In genomic region chr19:6830556-6831316, GRCm38 (mm10) we compare ENCODE assay signal across 10 mouse cellular contexts. TPM values are rescaled to one million over a fixed set of nuclear protein-coding genes. Genes with fewer than 3 reads are reported as not detected.
DNase-seq lines count a peak whose midpoint lies in the region; ATAC-seq lines count a peak whose summit lies in the region.
"Had no signal": no experiment of that assay in that cellular context is flagged by ENCODE, and none has a peak within 500 bp of the region (broad histone marks: within the 10 kb centered on the region; RNA-seq: fewer than 3 reads in every experiment).

No protein-coding gene starts in this region.

- H3K27me3 ChIP-seq in kidney, embryonic 16.5 days (ENCODE audit: insufficient read depth, low read length), result peaks cover 40% of the 10 kb centered on the region
- H3K27me3 ChIP-seq in embryonic facial prominence, embryonic 12.5 days, result peaks cover 63% of the 10 kb centered on the region
- H3K27me3 ChIP-seq in hindbrain, embryonic 11.5 days (ENCODE audit: control insufficient read depth, insufficient read depth, low read length), result peaks cover 39% of the 10 kb centered on the region
- peaks cover 19% of the 10 kb centered on the region for H3K27me3 ChIP-seq in midbrain, embryonic 16.5 days (ENCODE audit: control insufficient read depth, insufficient read depth, low read depth, low read length)
- H3K27me3 ChIP-seq: Patski had no signal

- 23% methylated on average over 38 of the region's 38 CpGs for whole genome bisulfite sequencing in kidney, embryonic 16.5 days
- 4% methylated on average over 38 of the region's 38 CpGs for WGBS in embryonic facial prominence, embryonic 12.5 days
- 3% methylated on average over 35 of the region's 38 CpGs for WGBS in hindbrain, embryonic 11.5 days
- WGBS in midbrain, embryonic 16.5 days, result 4% methylated on average over 38 of the region's 38 CpGs

- H3K4me1 ChIP-seq in kidney, embryonic 16.5 days (ENCODE audit: insufficient read depth, low read length), result peaks cover 19% of the 10 kb centered on the region
- H3K4me1 ChIP-seq in embryonic facial prominence, embryonic 12.5 days, result peaks cover 18% of the 10 kb centered on the region; the same call in 1 of the 2 replicates
- H3K4me1 ChIP-seq in hindbrain, embryonic 11.5 days (replicated peaks; ENCODE audit: control insufficient read depth, insufficient read depth, low read length), result peaks cover 12% of the 10 kb centered on the region; the same call in 1 of the 2 replicates
- H3K4me1 ChIP-seq in midbrain, embryonic 16.5 days (ENCODE audit: control insufficient read depth, insufficient read depth, low read length), result peaks cover 6% of the 10 kb centered on the region; the same call in 1 of the 2 replicates

- no peak for DNase-seq in kidney, adult 8-10 months
- peak; percentile 63 for DNase-seq in hindbrain, embryonic 11.5 days (ENCODE audit: low spot score)
- DNase-seq in cerebellum, adult 9-11 months, result no peak
- no peak for DNase-seq in thymus, adult 18-20 months
- DNase-seq in cerebellum, postnatal 14 days, result no peak
- DNase-seq: gastrocnemius, adult 2 months had no signal

- peak overlapping the region; percentile 43 for H3K4me2 ChIP-seq in kidney, embryonic 16.5 days (replicated peaks; ENCODE audit: low read depth, low read length)
- H3K4me2 ChIP-seq in embryonic facial prominence, embryonic 12.5 days (replicated peaks), result peak overlapping the region; percentile 47
- peak overlapping the region; percentile 63 for H3K4me2 ChIP-seq in hindbrain, embryonic 11.5 days (replicated peaks; ENCODE audit: low read depth, low read length)
- H3K4me2 ChIP-seq in midbrain, embryonic 16.5 days (ENCODE audit: low read length), result peak overlapping the region; percentile 79

- no peak for ATAC-seq in kidney, embryonic 16.5 days (ENCODE audit: low FRiP score, low TSS enrichment)
- ATAC-seq in embryonic facial prominence, embryonic 12.5 days (ENCODE audit: insufficient number of reproducible peaks, insufficient read depth, low FRiP score, low TSS enrichment), result no peak
- 0 out of 2 replicates have a peak, but pooled peaks have one; percentile 7 for ATAC-seq in hindbrain, embryonic 11.5 days (ENCODE audit: low FRiP score)
- ATAC-seq in midbrain, embryonic 16.5 days, result peak; percentile 47; the same call in 1 of the 2 replicates
- ATAC-seq: Patski had no signal

- H3K9me3 ChIP-seq in kidney, embryonic 16.5 days (ENCODE audit: low read length), result no peaks in the 10 kb centered on the region
- H3K9me3 ChIP-seq in embryonic facial prominence, embryonic 12.5 days, result no peaks in the 10 kb centered on the region
- H3K9me3 ChIP-seq in hindbrain, embryonic 11.5 days (ENCODE audit: control insufficient read depth, low read length), result no peaks in the 10 kb centered on the region
- H3K9me3 ChIP-seq in midbrain, embryonic 16.5 days (replicated peaks; ENCODE audit: control insufficient read depth, low read length, poor library complexity, severe bottlenecking), result no peaks in the 10 kb centered on the region

- peak overlapping the region; percentile 27 for H3K4me3 ChIP-seq in kidney, embryonic 16.5 days (ENCODE audit: low read length)
- H3K4me3 ChIP-seq in embryonic facial prominence, embryonic 12.5 days, result peak overlapping the region; percentile 26
- peak overlapping the region; percentile 25 for H3K4me3 ChIP-seq in hindbrain, embryonic 11.5 days (ENCODE audit: low read depth, low read length)
- H3K4me3 ChIP-seq in midbrain, embryonic 16.5 days (ENCODE audit: low read depth, low read length), result peak overlapping the region; percentile 38
- H3K4me3 ChIP-seq: gastrocnemius, adult 2 months had no signal

- H3K36me3 ChIP-seq in kidney, embryonic 16.5 days (ENCODE audit: insufficient read depth, low read length), result peaks cover 21% of the 10 kb centered on the region
- H3K36me3 ChIP-seq in embryonic facial prominence, embryonic 12.5 days, result 0 out of 2 replicates have a peak, but pooled peaks cover 3% of the 10 kb centered on the region
- H3K36me3 ChIP-seq in hindbrain, embryonic 11.5 days (ENCODE audit: control insufficient read depth, insufficient read depth, low read length), result no peaks in the 10 kb centered on the region
- H3K36me3 ChIP-seq in midbrain, embryonic 16.5 days (ENCODE audit: control insufficient read depth, insufficient read depth, low read length), result no peaks in the 10 kb centered on the region

- H3K9ac ChIP-seq in kidney, embryonic 16.5 days (replicated peaks; ENCODE audit: low read length), result no peak overlapping the region
- no peak overlapping the region for H3K9ac ChIP-seq in embryonic facial prominence, embryonic 12.5 days
- no peak overlapping the region; the same call in 1 of the 2 replicates for H3K9ac ChIP-seq in hindbrain, embryonic 11.5 days (ENCODE audit: low read depth, low read length)
- H3K9ac ChIP-seq in midbrain, embryonic 16.5 days (ENCODE audit: low read depth, low read length), result peak overlapping the region; percentile 53

- H3K27ac ChIP-seq in kidney, embryonic 16.5 days (ENCODE audit: low read length), result no peak overlapping the region
- no peak overlapping the region for H3K27ac ChIP-seq in embryonic facial prominence, embryonic 12.5 days
- H3K27ac ChIP-seq in hindbrain, embryonic 11.5 days (ENCODE audit: low read depth, low read length), result no peak overlapping the region
- no peak overlapping the region for H3K27ac ChIP-seq in midbrain, embryonic 16.5 days (ENCODE audit: low read length)
- H3K27ac ChIP-seq: gastrocnemius, adult 2 months had no signal

RNA-seq across cellular contexts. Expression of gene Rps6ka4, which starts 9.7 kb away (rescaled TPM):
- 27.1 and 28.3 TPM in 2 replicates for polyA plus RNA-seq in kidney, embryonic 16.5 days (2015; fragmentation: Nextera tagmentation; extraction: Ambion mirVana)
- polyA plus RNA-seq in embryonic facial prominence, embryonic 12.5 days (2016; fragmentation: Nextera tagmentation; extraction: Ambion mirVana), result 17.8 and 19.5 TPM in 2 replicates
- 5.2 and 5.8 TPM in 2 replicates for polyA plus RNA-seq in hindbrain, embryonic 11.5 days (2014; fragmentation: Nextera tagmentation; extraction: Ambion mirVana)
- polyA plus RNA-seq in midbrain, embryonic 16.5 days (2015; fragmentation: Nextera tagmentation; extraction: Ambion mirVana), result 10.1 and 14.6 TPM in 2 replicates

RNA-seq across cellular contexts. Expression of gene Ccdc88b, which starts 27.3 kb away (rescaled TPM):
- polyA plus RNA-seq in kidney, embryonic 16.5 days (2015; fragmentation: Nextera tagmentation; extraction: Ambion mirVana), result 0.74 and 0.75 TPM in 2 replicates
- 0.69 and 0.70 TPM in 2 replicates for polyA plus RNA-seq in embryonic facial prominence, embryonic 12.5 days (2016; fragmentation: Nextera tagmentation; extraction: Ambion mirVana)
- 0.42 and 0.74 TPM in 2 replicates for polyA plus RNA-seq in hindbrain, embryonic 11.5 days (2014; fragmentation: Nextera tagmentation; extraction: Ambion mirVana)
- polyA plus RNA-seq in midbrain, embryonic 16.5 days (2015; fragmentation: Nextera tagmentation; extraction: Ambion mirVana), result 0.27 and 0.55 TPM in 2 replicates

Comparison
In these comparisons a context has a peak if more than half of its experiments do, and no peak if none do; other contexts are left out.
1. ATAC-seq: peak in hindbrain, embryonic 11.5 days (single experiment) and midbrain, embryonic 16.5 days (single experiment); none in kidney, embryonic 16.5 days (single experiment) and embryonic facial prominence, embryonic 12.5 days (single experiment).
2. Peak in every context shown above with its lines, with median percentiles within 50 percentile points of each other: H3K4me2 ChIP-seq and H3K4me3 ChIP-seq.